Mouse (Mus musculus) intestine, embryonic 14.5 days (tissue): ENCODE measurements at regions not wholly inside any gene's neighbourhood (a gene's known extent, or its start where the extent isn't known, plus 50 kb on each side); places are given as distances from the start of the nearest gene placed in this dataset.

ENCODE experiments used
- ATAC-seq: fragments of 200-750 bp; cut with Nextera tagmentation; replicated peaks from 2 replicates; pipeline ENCODE4 v1.8.0; 2017; ENCODE audit warnings: low read depth, moderate number of reproducible peaks, moderate TSS enrichment, moderate library complexity; ENCODE audit not compliant: low FRiP score, low TSS enrichment
- DNase-seq: peaks from one replicate; pipeline ENCODE4 v3.0.0-alpha.2; 2018; ENCODE audit warnings: low spot score
- H3K27ac ChIP-seq: fragments of 300-500 bp; sonication (generic); 2 replicates; pipeline ENCODE4 v1.5.1; 2014; ENCODE audit warnings: low read depth, mild to moderate bottlenecking, control low read depth
- H3K27me3 ChIP-seq: fragments of 300-500 bp; sonication (generic); replicated peaks from 2 replicates; pipeline ENCODE4 v1.6.1; 2014; ENCODE audit warnings: low read length, control low read depth; ENCODE audit not compliant: control insufficient read depth, insufficient read depth
- H3K36me3 ChIP-seq: fragments of 300-500 bp; sonication (generic); 2 replicates; pipeline ENCODE4 v1.6.1; 2014; ENCODE audit warnings: low read length, control low read depth; ENCODE audit not compliant: control insufficient read depth, insufficient read depth
- H3K4me1 ChIP-seq: fragments of 300-500 bp; sonication (generic); replicated peaks from 2 replicates; pipeline ENCODE4 v1.6.1; 2014; ENCODE audit warnings: low read length, control low read depth, mixed read lengths; ENCODE audit not compliant: control insufficient read depth, insufficient read depth
- H3K4me2 ChIP-seq: fragments of 300-500 bp; sonication (generic); 2 replicates; pipeline ENCODE4 v1.6.1; 2014; ENCODE audit warnings: low read length
- H3K4me3 ChIP-seq: fragments of 300-500 bp; sonication (generic); 2 replicates; pipeline ENCODE4 v1.5.1; 2014; ENCODE audit warnings: low read depth, low read length, control low read depth, mixed read lengths
- H3K9ac ChIP-seq: fragments of 300-500 bp; sonication (generic); 2 replicates; pipeline ENCODE4 v1.6.1; 2014; ENCODE audit warnings: mild to moderate bottlenecking, low read length
- H3K9me3 ChIP-seq: fragments of 300-500 bp; sonication (generic); 2 replicates; pipeline ENCODE4 v1.6.1; 2016; ENCODE audit warnings: low read length, control low read depth; ENCODE audit not compliant: control insufficient read depth
- WGBS: fragments of 180-500 bp; shearing (Covaris S2); extraction: QIAGEN DNeasy Blood & Tissue Kit; methylation state at CpG from one replicate; pipeline ENCODE4 v1.1.7; 2014; 5-methylcytosine and 5-hydroxymethylcytosine counted together

GRCm38 (mm10) chr6:111621684-111622480 lies 651.7 kb upstream of the Lmcd1 start:
- WGBS = 55% methylated on average over 8 of the region's 8 CpGs
- H3K4me1 ChIP-seq = no peaks in the 10 kb centered on the region
- H3K27me3 ChIP-seq = no peaks in the 10 kb centered on the region
- no peaks in the 10 kb centered on the region for H3K36me3 ChIP-seq
- DNase-seq (no peak), ATAC-seq (no peak)
- no peaks in the 10 kb centered on the region for H3K9me3 ChIP-seq
- no peak overlapping the region for H3K9ac ChIP-seq
- H3K4me3 ChIP-seq = no peak overlapping the region
- H3K4me2 ChIP-seq = no peak overlapping the region
- no peak overlapping the region for H3K27ac ChIP-seq

GRCm38 (mm10) chr6:111622481-111623139 lies 650.9 kb upstream of the Lmcd1 start:
- H3K4me3 ChIP-seq = no peak overlapping the region
- no peak for ATAC-seq
- no peaks in the 10 kb centered on the region for H3K4me1 ChIP-seq
- no peak for DNase-seq
- H3K4me2 ChIP-seq = no peak overlapping the region
- no peaks in the 10 kb centered on the region for H3K27me3 ChIP-seq
- H3K9me3 ChIP-seq = no peaks in the 10 kb centered on the region
- H3K36me3 ChIP-seq = no peaks in the 10 kb centered on the region
- WGBS = 77% methylated on average over 7 of the region's 7 CpGs
- no peak overlapping the region for H3K27ac ChIP-seq
- H3K9ac ChIP-seq = no peak overlapping the region

GRCm38 (mm10) chr6:111623140-111623497 lies 650.4 kb upstream of the Lmcd1 start:
- Histone ChIP-seq H3K9me3 (no peaks in the 10 kb centered on the region), H3K4me1 (no peaks in the 10 kb centered on the region), H3K27ac (no peak overlapping the region), H3K4me3 (no peak overlapping the region), H3K36me3 (no peaks in the 10 kb centered on the region), H3K27me3 (no peaks in the 10 kb centered on the region), H3K4me2 (no peak overlapping the region), H3K9ac (no peak overlapping the region)
- no peak for ATAC-seq
- no peak for DNase-seq
- WGBS = 87% methylated on average over 4 of the region's 4 CpGs

- ATAC-seq (no peak), DNase-seq (no peak)
- no peak overlapping the region for H3K27ac ChIP-seq
- H3K4me3 ChIP-seq = no peak overlapping the region
- no peaks in the 10 kb centered on the region for H3K27me3 ChIP-seq
- no peaks in the 10 kb centered on the region for H3K36me3 ChIP-seq
- H3K9ac ChIP-seq = no peak overlapping the region
- H3K9me3 ChIP-seq = no peaks in the 10 kb centered on the region
- H3K4me2 ChIP-seq = no peak overlapping the region
- no peaks in the 10 kb centered on the region for H3K4me1 ChIP-seq
Observed at GRCm38 (mm10) chr6:111625501-111625900, 648.1 kb upstream of the Lmcd1 start.

GRCm38 (mm10) chr6:111652736-111653135 lies 620.8 kb upstream of the Lmcd1 start:
- no peaks in the 10 kb centered on the region for H3K27me3 ChIP-seq
- WGBS = 85% methylated on average over 3 of the region's 3 CpGs
- no peak for DNase-seq
- H3K36me3 ChIP-seq = no peaks in the 10 kb centered on the region
- H3K4me2 ChIP-seq = no peak overlapping the region
- H3K4me1 ChIP-seq = no peaks in the 10 kb centered on the region
- no peaks in the 10 kb centered on the region for H3K9me3 ChIP-seq
- no peak overlapping the region for H3K27ac ChIP-seq
- ATAC-seq = no peak
- H3K4me3 ChIP-seq = no peak overlapping the region
- no peak overlapping the region for H3K9ac ChIP-seq

GRCm38 (mm10) chr6:111659957-111660356 lies 613.6 kb upstream of the Lmcd1 start:
- no peaks in the 10 kb centered on the region for H3K9me3 ChIP-seq
- DNase-seq (no peak), ATAC-seq (no peak)
- no peak overlapping the region for H3K4me2 ChIP-seq
- H3K27ac ChIP-seq = no peak overlapping the region
- no peaks in the 10 kb centered on the region for H3K4me1 ChIP-seq
- H3K4me3 ChIP-seq = no peak overlapping the region
- no peak overlapping the region for H3K9ac ChIP-seq
- no peaks in the 10 kb centered on the region for H3K36me3 ChIP-seq
- H3K27me3 ChIP-seq = no peaks in the 10 kb centered on the region
- WGBS = 65% methylated on average over 2 of the region's 2 CpGs

- Histone ChIP-seq H3K9me3 (no peaks in the 10 kb centered on the region), H3K4me3 (no peak overlapping the region), H3K4me1 (no peaks in the 10 kb centered on the region), H3K9ac (no peak overlapping the region), H3K27me3 (no peaks in the 10 kb centered on the region), H3K4me2 (no peak overlapping the region), H3K36me3 (no peaks in the 10 kb centered on the region), H3K27ac (no peak overlapping the region)
- no peak for ATAC-seq
- DNase-seq = no peak
Observed at GRCm38 (mm10) chr6:111664603-111665002, 609.0 kb upstream of the Lmcd1 start.

- Histone ChIP-seq H3K27ac (no peak overlapping the region), H3K36me3 (no peaks in the 10 kb centered on the region), H3K4me2 (no peak overlapping the region), H3K9ac (no peak overlapping the region), H3K4me3 (no peak overlapping the region), H3K27me3 (no peaks in the 10 kb centered on the region), H3K4me1 (no peaks in the 10 kb centered on the region), H3K9me3 (no peaks in the 10 kb centered on the region)
- WGBS = 70% methylated on average over 2 of the region's 2 CpGs
- ATAC-seq = no peak
- DNase-seq = no peak
Observed at GRCm38 (mm10) chr6:111684911-111685310, 588.6 kb upstream of the Lmcd1 start.

- Histone ChIP-seq H3K27ac (no peak overlapping the region), H3K9me3 (no peaks in the 10 kb centered on the region), H3K9ac (no peak overlapping the region), H3K4me1 (no peaks in the 10 kb centered on the region), H3K27me3 (no peaks in the 10 kb centered on the region), H3K36me3 (no peaks in the 10 kb centered on the region), H3K4me2 (no peak overlapping the region), H3K4me3 (no peak overlapping the region)
- no peak for DNase-seq
- 94% methylated on average over 1 of the region's 1 CpGs for WGBS
- ATAC-seq = no peak
Observed at GRCm38 (mm10) chr6:111702864-111703263, 570.7 kb upstream of the Lmcd1 start.
